Mouse (Mus musculus): ENCODE results near the gene Sipa1l1.

Gene Sipa1l1

GRCm38 (mm10) chr12:82251328-82251727 lies 82.2 kb downstream of the Sipa1l1 start:
- DNase-seq, result no peak

GRCm38 (mm10) chr12:82254076-82254475 lies 85.0 kb downstream of the Sipa1l1 start:
- peak; percentile 31 for DNase-seq

DNA sequence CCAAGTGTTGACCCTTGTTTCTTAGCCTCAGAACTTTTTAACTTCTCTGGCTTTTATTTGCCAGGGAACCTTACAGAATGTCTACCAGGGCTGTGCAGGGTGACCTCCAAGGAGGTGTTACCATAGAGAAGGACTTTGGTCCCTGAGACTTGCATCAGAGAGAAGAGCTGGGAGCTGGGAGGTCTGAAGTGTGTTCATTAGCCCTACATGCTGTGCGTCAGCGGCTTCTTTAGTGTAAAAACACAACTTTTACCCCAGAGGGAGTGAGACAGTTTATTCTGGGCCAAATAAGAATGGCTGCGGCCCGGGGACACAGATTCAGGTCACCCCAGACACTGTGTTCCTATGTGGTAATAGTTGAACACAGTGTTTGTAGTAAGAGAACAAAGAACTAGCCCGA lies 86.9 kb downstream of the Sipa1l1 start:
- DNase-seq, result peak; percentile 51

- DNase-seq, result peak; percentile 31
Measured at GRCm38 (mm10) chr12:82256921-82257500, 87.9 kb downstream of the Sipa1l1 start.

- DNase-seq, result no peak
Measured at GRCm38 (mm10) chr12:82257994-82258785, 89.1 kb downstream of the Sipa1l1 start.

DNA sequence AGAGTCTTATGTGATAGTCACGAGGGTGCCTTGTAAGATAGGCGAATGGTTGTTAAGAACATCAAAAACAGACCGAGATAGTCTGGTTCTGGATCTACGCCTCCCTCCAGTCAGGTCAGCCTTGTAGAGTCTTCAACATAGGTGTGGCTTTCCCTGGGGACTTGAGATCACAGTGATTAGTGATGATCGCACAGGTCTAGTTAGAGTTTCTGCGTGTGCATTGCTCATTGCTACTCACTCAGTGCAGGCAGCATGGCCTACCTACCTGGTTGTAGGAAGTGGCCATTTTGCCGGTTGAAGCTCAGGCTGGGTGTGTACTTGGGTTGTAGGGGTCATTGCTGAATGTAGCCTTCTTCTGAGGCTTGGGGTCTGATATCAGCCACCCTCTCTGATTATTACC lies 94.3 kb downstream of the Sipa1l1 start:
- no peak for DNase-seq

DNA sequence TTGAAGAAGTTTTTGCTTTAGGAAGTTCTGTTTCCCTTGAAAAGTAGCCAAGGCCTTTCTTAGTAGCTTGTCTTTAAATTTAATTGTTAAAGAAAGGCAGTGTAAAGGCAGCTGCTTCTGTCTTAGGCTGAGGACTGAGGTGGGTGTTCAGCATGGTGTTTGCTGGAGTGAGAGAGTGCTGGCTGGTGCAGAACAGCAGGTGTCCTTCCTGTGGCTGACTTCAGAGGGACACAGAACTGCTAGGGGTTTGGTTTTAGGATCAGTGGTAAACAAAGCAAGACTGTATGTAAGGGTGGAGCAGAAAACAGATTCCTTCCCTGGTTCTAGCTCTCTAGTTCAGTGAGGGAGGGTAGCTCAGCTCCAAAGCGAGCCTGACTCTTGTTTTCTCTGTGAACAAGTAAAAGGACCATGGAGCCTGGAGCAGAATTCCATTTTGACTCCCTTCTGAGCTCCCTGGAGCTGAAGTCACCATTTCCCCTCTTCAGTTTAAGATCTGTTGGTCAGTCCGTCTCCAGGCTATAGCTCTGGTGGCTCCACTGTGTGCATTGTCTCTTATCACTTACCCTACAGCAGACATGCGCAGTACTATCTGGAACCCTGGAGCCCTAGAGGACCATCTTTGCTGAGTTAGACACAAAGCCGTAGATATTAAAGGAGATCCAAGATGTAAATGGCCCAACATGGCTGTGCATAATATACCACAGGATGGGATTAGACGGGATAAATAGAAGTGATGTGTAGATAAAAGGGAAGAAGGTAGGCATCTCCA lies 95.1 kb downstream of the Sipa1l1 start:
- DNase-seq, result no peak

GRCm38 (mm10) chr12:82265335-82266274 lies 96.5 kb downstream of the Sipa1l1 start:
- DNase-seq, result peak; percentile 76

DNA sequence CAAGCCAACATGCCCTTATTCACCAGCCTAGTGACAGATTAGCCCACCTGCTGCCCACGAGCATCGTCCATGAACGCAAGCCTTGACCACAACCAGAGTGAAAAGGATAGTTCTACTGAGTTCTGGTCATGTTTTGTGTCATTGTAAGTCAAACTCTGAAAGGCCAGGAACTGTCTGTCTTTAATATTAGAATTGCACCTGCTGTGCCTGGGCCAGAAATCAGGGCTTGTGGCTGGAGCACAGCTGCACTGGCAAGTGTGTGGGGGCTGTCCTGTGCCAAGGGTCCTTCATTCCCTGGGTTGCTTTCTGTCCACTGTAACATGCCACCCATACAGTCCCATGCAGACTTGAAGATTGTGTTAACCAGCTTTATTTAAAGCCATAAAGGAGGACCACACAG lies 102.3 kb downstream of the Sipa1l1 start:
- DNase-seq, result no peak

DNA sequence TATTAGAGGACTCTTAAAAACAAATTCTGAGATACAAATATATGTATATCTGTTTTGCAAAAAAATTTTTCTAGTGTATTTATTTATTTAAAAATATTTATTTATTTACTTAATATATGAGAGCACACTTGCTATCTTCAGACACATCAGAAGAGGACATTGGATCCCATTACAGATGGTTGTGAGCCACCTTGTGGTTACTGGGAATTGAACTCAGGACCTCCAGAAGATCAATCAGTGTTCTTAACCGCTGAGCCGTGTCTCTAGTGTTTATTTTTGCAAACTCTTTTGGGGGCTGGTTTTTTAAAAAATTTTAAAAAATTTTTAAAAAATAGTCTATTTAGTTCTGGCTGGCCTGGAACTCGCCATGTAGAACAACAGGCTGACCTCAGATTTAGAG lies 104.4 kb downstream of the Sipa1l1 start:
- no peak for DNase-seq

DNA sequence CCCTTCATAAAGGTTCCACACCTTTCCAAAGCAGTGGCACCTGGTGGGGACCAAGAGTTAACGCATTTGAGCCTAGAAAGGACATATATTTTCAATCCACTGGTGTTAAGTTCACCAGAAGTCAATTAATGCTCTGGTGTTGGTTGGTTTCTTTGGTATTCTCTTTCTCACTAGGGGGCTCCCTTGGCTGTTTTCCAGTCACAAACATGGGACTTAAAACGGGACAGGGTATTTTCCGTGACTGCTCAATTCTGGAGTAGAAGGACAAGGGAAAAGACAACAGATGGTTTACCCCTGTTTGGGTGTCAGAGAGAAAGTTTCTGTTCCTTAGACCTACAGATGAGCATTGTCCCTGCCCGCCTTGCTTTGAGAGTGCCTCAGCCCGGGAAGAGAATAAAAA lies 105.5 kb downstream of the Sipa1l1 start:
- no peak for DNase-seq

- peak; percentile 35 for DNase-seq
Measured at GRCm38 (mm10) chr12:82275767-82276166, 106.6 kb downstream of the Sipa1l1 start.

GRCm38 (mm10) chr12:82276591-82276990 lies 107.5 kb downstream of the Sipa1l1 start:
- DNase-seq, result no peak

DNA sequence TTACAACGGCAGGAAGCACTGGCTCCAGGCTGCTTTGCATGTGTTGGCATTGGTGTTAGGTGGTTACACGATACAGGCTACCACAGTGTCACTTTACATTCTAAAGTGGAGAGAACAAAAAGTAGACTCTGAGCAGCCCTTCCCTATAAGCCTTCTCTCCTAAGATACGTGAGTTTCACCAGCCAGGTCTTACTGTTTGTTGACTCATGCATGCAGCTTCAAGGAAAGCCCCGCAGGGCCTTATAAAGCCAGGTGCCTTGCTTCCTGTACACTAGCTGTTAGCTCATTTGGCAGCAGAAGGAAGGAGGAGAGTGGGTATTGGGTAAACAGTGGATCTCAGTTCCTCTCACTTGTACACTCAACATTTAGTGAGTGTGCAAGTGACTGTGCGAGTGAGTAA lies 115.5 kb downstream of the Sipa1l1 start:
- no peak for DNase-seq

DNA sequence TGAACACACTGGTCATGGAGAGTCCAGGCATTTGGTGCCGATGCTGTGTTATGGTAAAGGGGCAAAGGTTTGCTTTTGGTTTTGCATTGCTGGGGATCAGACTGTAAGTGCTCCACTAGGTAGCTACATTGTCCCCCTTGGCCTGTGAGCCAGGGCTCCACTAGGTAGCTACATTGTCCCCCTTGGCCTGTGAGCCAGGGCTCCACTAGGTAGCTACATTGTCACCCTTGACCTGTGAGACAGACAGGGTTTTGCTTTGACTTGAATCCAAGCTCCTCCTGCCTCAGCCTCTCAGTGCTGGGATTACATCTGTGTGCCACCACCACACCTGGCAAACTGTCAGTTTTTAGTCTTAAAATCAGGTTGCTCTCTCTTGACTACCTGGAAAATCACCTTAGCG lies 115.9 kb downstream of the Sipa1l1 start:
- DNase-seq, result no peak

DNA sequence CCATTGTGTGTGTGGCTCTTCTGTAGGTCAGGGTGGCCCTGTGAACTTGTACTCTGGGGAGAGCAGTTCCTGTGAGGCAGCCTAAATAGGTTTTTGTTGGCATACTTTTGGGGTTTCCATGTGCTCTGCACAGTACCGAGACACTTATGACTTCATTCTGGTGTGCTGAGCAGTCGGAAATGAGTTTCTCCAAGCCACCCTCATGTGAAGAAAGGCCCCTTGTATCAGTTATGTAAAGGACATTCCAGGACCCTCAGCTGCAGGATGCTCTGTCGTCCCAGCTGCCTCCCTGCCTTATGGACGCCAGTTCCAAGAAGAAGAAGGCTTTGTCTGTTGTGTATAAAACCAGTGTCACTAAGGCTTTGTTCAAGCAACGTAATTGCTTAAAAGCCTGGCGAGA lies 116.9 kb downstream of the Sipa1l1 start:
- no peak for DNase-seq

DNA sequence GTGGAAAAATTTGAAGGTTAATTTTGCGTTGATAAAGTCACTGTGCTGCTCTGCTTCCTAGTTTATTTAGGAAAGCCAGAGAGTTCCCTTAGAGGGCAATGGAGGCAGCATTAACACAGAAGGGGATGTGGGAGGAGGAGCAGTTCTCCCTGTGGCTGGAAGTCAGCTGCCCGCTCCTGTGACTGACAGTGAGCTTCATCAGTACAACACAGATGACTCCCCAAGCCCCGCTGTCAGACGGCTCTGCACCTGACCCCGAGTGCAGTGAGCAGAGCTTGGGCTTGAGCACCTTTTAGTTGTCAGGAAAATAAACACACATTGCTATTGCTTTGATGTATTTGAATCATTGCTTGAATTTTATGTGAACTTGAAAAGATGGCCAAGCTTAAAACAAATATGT lies 117.7 kb downstream of the Sipa1l1 start:
- DNase-seq, result no peak

DNA sequence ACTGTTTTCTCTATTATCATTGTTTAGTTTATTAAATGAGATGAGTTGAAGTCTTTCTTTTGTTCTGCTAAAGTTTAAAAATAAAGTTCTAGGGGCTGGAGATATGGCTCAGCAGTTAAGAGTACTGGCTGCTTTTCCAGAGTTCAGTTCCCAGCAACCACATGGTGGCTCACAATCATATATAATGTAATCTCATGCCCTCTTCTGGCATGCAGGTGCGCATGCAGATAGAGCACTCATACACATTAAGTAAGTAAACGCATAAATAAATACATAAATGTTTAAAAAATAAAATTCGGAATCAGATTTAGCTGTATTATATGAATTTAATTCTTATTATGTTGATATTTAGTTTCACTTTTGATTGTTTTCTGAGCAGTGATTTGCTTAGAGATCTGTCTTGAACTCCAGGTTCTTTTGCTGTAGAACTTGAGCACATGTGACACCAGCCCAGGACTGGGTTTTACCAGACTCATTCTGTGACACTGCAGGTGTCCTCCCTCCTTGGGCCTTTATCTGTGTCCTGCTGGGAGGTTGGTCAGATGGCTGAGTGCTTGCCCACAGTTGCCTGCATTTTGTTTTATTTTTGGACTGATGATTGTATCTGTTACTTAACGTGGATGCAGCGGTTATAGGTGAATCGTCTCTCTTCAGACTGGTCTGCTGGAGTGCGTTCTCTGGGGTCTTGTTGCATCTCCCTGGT lies 124.6 kb downstream of the Sipa1l1 start:
- DNase-seq, result no peak

- DNase-seq, result no peak
Measured at GRCm38 (mm10) chr12:82294906-82295887, 126.1 kb downstream of the Sipa1l1 start.

- no peak for DNase-seq
Measured at GRCm38 (mm10) chr12:82296276-82296675, 127.2 kb downstream of the Sipa1l1 start.

- no peak for DNase-seq
Measured at GRCm38 (mm10) chr12:82297196-82297595, 128.1 kb downstream of the Sipa1l1 start.

All from kidney, postnatal 10 days (tissue).